Mouse (Mus musculus) B cell, adult 2 months (primary cell): ENCODE measurements around the gene Sdf4.

Experiments used
- DNase-seq, 2 experiments: peaks; one replicate each; pipeline ENCODE4 v3.0.0; 2022

Gene Sdf4

GRCm38 (mm10) chr4:156008369-156008768 lies 15.7 kb downstream of the Sdf4 start:
- no peak for DNase-seq

- no peak for DNase-seq
These were observed 21.0 kb downstream of the Sdf4 start, which contains the start of gene Tnfrsf4 for GRCm38 (mm10) chr4:156013637-156014036. Gene Tnfrsf4, plus strand, starts transcription at chr4:156013843.

GRCm38 (mm10) chr4:156014436-156014835 lies 21.8 kb downstream of the Sdf4 start:
- DNase-seq: no peak

GRCm38 (mm10) chr4:156019771-156020170 lies 27.1 kb downstream of the Sdf4 start:
- DNase-seq: no peak

- DNase-seq: no peak
These were observed 28.7 kb downstream of the Sdf4 start for GRCm38 (mm10) chr4:156021381-156021780.

- peak in 1 of 2 experiments; percentile 7 for DNase-seq
These were observed 29.3 kb downstream of the Sdf4 start for GRCm38 (mm10) chr4:156021942-156022419.

- DNase-seq: no peak
These were observed 30.8 kb downstream of the Sdf4 start for GRCm38 (mm10) chr4:156023520-156023919.

- no peak for DNase-seq
These were observed 31.5 kb downstream of the Sdf4 start for GRCm38 (mm10) chr4:156024184-156024583.

GRCm38 (mm10) chr4:156026013-156026412 lies 33.3 kb downstream of the Sdf4 start, which contains the start of gene Tnfrsf18:
Gene Tnfrsf18, plus strand, starts transcription at chr4:156026164.
- DNase-seq: peak; percentile 49

- no peak for DNase-seq
These were observed 35.9 kb downstream of the Sdf4 start for GRCm38 (mm10) chr4:156028580-156028979.

- DNase-seq: no peak
These were observed 38.0 kb downstream of the Sdf4 start for GRCm38 (mm10) chr4:156030651-156031118.

GRCm38 (mm10) chr4:156031255-156031592 lies 38.6 kb downstream of the Sdf4 start:
- DNase-seq: no peak

- peak; percentile 47 to 52 for DNase-seq
These were observed 39.1 kb downstream of the Sdf4 start for GRCm38 (mm10) chr4:156031593-156032391.

GRCm38 (mm10) chr4:156032856-156033255 lies 40.2 kb downstream of the Sdf4 start:
- peak; percentile 9 to 19 for DNase-seq

- peak; percentile 69 for DNase-seq
These were observed 40.9 kb downstream of the Sdf4 start for GRCm38 (mm10) chr4:156033476-156034119.

- DNase-seq: no peak
These were observed 41.6 kb downstream of the Sdf4 start for GRCm38 (mm10) chr4:156034301-156034700.

GRCm38 (mm10) chr4:156034901-156035300 lies 42.2 kb downstream of the Sdf4 start:
- DNase-seq: peak; percentile 20

GRCm38 (mm10) chr4:156044754-156045153 lies 52.1 kb downstream of the Sdf4 start:
- no peak for DNase-seq

GRCm38 (mm10) chr4:156049779-156050178 lies 57.1 kb downstream of the Sdf4 start:
- DNase-seq: no peak

GRCm38 (mm10) chr4:156050391-156050980 lies 57.8 kb downstream of the Sdf4 start:
- DNase-seq: no peak

- no peak for DNase-seq
These were observed 60.4 kb downstream of the Sdf4 start for GRCm38 (mm10) chr4:156053113-156053512.

- DNase-seq: no peak
These were observed 61.5 kb downstream of the Sdf4 start for GRCm38 (mm10) chr4:156054130-156054529.

- no peak for DNase-seq
These were observed 61.9 kb downstream of the Sdf4 start for GRCm38 (mm10) chr4:156054606-156055005.

- DNase-seq: no peak
These were observed 62.5 kb downstream of the Sdf4 start for GRCm38 (mm10) chr4:156055173-156055572.
